Mouse (Mus musculus): ENCODE measurements around the gene Pank1. TPM values are rescaled to one million over a fixed set of nuclear protein-coding genes. Genes with fewer than 3 reads are reported as not detected.

The Pank1 gene
- total RNA-seq, 2 experiments from 2014 or later, result 38.0 to 41.1 TPM

DNA sequence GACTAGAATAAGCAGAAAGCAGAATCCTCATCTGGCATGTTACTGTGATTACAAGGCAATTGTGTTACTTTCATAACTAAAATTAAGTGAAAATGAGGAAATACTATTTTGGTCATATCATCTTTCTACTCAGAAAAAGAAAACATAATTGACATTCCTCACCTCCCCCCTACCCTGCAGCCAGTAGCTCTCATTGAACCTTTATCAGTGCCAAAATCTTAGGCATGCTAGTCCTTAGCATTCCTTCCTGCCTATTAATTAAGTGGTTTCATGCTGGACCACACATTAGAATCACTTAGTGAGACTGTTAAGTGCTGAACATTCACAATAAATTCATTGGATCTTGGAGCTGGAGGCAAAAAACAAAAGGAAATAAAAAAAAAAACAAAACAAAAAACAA, 101.2 kb downstream of the Pank1 start:
- intact Hi-C loops (cut with DNase I), result loop anchor here (10.0 kb wide), 1 partner anchor 223 kb away; the partner anchor contains the start of gene Ifit2
- no peak for DNase-seq

- peak; percentile 39 to 69 for DNase-seq
- intact Hi-C loops (cut with DNase I), result loop anchor here (1.0 to 10.0 kb wide), 3 partner anchors 106 to 440 kb away; partner anchors contain the start of gene Ifit2
Measured at GRCm38 (mm10) chr19:34772775-34773174, 106.5 kb downstream of the Pank1 start.

- DNase-seq, result no peak
- intact Hi-C loops (cut with DNase I), result loop anchor here (5.0 to 10.0 kb wide), 2 partner anchors 216 to 438 kb away; partner anchors contain the start of gene Ifit2
Measured at GRCm38 (mm10) chr19:34770764-34771163, 108.5 kb downstream of the Pank1 start.

GRCm38 (mm10) chr19:34758754-34759153, 120.5 kb downstream of the Pank1 start:
- intact Hi-C loops (cut with DNase I), result no loop called here

More at GRCm38 (mm10) chr19:34758754-34759153, 120.5 kb downstream of the Pank1 start:
- DNase-seq, result peak in 1 of 2 experiments; percentile 9

Small RNAs within 50 kb of the gene (microRNA-seq; reads per million reads assigned to microRNA genes)
- 3,228 to 3,537 reads per million in 2 experiments for gene Mir107

Other genes with a start within 250 kb of the Pank1 start
- gene Ifit1bl2, start 238.7 kb downstream of the Pank1 start, total RNA-seq (2021), result under 1 TPM; 0.53 to 0.59 TPM
- gene Ifit1, start 238.6 kb downstream of the Pank1 start, total RNA-seq (2021), result under 1 TPM; 0.33 to 0.85 TPM
- 1 to 10 TPM; 2.8 to 4.2 TPM for gene Slc16a12, start 132.2 kb downstream of the Pank1 start, total RNA-seq (2021)
- 1 to 10 TPM; 2.3 to 5.2 TPM for gene Kif20b, start 42.9 kb upstream of the Pank1 start, total RNA-seq (2021)

Measured in heart, postnatal 14 days (tissue).